Mouse (Mus musculus): ENCODE data around the gene Tmem132a. TPM values are rescaled to one million over a fixed set of nuclear protein-coding genes. Genes with fewer than 3 reads are reported as not detected.

Gene Tmem132a
- polyA plus RNA-seq, 1 experiment from 2014 or later = 61.5 TPM

- no peak for ATAC-seq (ENCODE audit: insufficient number of reproducible peaks, low FRiP score)
- Histone ChIP-seq H3K4me2 (no peak overlapping the region), H3K27ac (ENCODE audit: poor library complexity, severe bottlenecking) (no peak overlapping the region), H3K36me3 (peaks cover 83% of the 10 kb centered on the region), H3K27me3 (replicated peaks) (no peaks in the 10 kb centered on the region), H3K9ac (no peak overlapping the region), H3K9me3 (replicated peaks) (no peaks in the 10 kb centered on the region), H3K4me3 (no peak overlapping the region), H3K4me1 (replicated peaks) (peaks cover 46% of the 10 kb centered on the region)
- WGBS = 96% methylated on average over 5 of the region's 5 CpGs
Measured at GRCm38 (mm10) chr19:10901046-10901445, 31.3 kb upstream of the Tmem132a start.

- H3K27me3 ChIP-seq (replicated peaks) = no peaks in the 10 kb centered on the region
- no peaks in the 10 kb centered on the region for H3K9me3 ChIP-seq (replicated peaks)
- peaks cover 77% of the 10 kb centered on the region for H3K36me3 ChIP-seq
- H3K4me3 ChIP-seq = no peak overlapping the region
- ATAC-seq (ENCODE audit: insufficient number of reproducible peaks, low FRiP score) = no peak
- no peak overlapping the region for H3K9ac ChIP-seq
- no peak overlapping the region for H3K27ac ChIP-seq (ENCODE audit: poor library complexity, severe bottlenecking)
- no peak overlapping the region for H3K4me2 ChIP-seq
- WGBS = 79% methylated on average over 6 of the region's 6 CpGs
- peaks cover 41% of the 10 kb centered on the region for H3K4me1 ChIP-seq (replicated peaks)
Measured at GRCm38 (mm10) chr19:10900315-10900714, 30.6 kb upstream of the Tmem132a start.

GRCm38 (mm10) chr19:10897491-10897890, 27.8 kb upstream of the Tmem132a start:
- WGBS = 82% methylated on average over 8 of the region's 8 CpGs
- ATAC-seq (ENCODE audit: insufficient number of reproducible peaks, low FRiP score) = no peak
- no peaks in the 10 kb centered on the region for H3K27me3 ChIP-seq (replicated peaks)
- H3K9ac ChIP-seq = no peak overlapping the region
- H3K4me2 ChIP-seq = peak overlapping the region; percentile 97
- peak overlapping the region; percentile 45; the same call in 1 of the 2 replicates for H3K27ac ChIP-seq (ENCODE audit: poor library complexity, severe bottlenecking)
- H3K36me3 ChIP-seq = peaks cover 52% of the 10 kb centered on the region
- H3K9me3 ChIP-seq (replicated peaks) = no peaks in the 10 kb centered on the region
- H3K4me3 ChIP-seq = peak overlapping the region; percentile 94; the same call in 1 of the 2 replicates
- peaks cover 28% of the 10 kb centered on the region for H3K4me1 ChIP-seq (replicated peaks)

GRCm38 (mm10) chr19:10896849-10897248, 27.1 kb upstream of the Tmem132a start:
- peak overlapping the region; percentile 94 for H3K4me3 ChIP-seq
- no peaks in the 10 kb centered on the region for H3K27me3 ChIP-seq (replicated peaks)
- peak overlapping the region; percentile 96 for H3K9ac ChIP-seq
- H3K4me1 ChIP-seq (replicated peaks) = peaks cover 28% of the 10 kb centered on the region
- 35% methylated on average over 7 of the region's 7 CpGs for WGBS
- peak overlapping the region; percentile 97 for H3K4me2 ChIP-seq
- peaks cover 45% of the 10 kb centered on the region for H3K36me3 ChIP-seq
- no peak for ATAC-seq (ENCODE audit: insufficient number of reproducible peaks, low FRiP score)
- H3K9me3 ChIP-seq (replicated peaks) = no peaks in the 10 kb centered on the region
- peak overlapping the region; percentile 45 for H3K27ac ChIP-seq (ENCODE audit: poor library complexity, severe bottlenecking)

GRCm38 (mm10) chr19:10895708-10896107, 26.0 kb upstream of the Tmem132a start:
- H3K4me2 ChIP-seq = peak overlapping the region; percentile 97
- H3K36me3 ChIP-seq = peaks cover 34% of the 10 kb centered on the region
- 2% methylated on average over 16 of the region's 16 CpGs for WGBS
- peak overlapping the region; percentile 94 for H3K4me3 ChIP-seq
- 0 out of 2 replicates have a peak, but pooled peaks cover 2% of the 10 kb centered on the region for H3K9me3 ChIP-seq (replicated peaks)
- peak overlapping the region; percentile 96 for H3K9ac ChIP-seq
- no peaks in the 10 kb centered on the region for H3K27me3 ChIP-seq (replicated peaks)
- peak overlapping the region; percentile 95 for H3K27ac ChIP-seq (ENCODE audit: poor library complexity, severe bottlenecking)
- ATAC-seq (ENCODE audit: insufficient number of reproducible peaks, low FRiP score) = no peak
- H3K4me1 ChIP-seq (replicated peaks) = peaks cover 34% of the 10 kb centered on the region

GRCm38 (mm10) chr19:10895016-10895528, 25.3 kb upstream of the Tmem132a start, which contains the start of gene Prpf19:
Gene Prpf19 (plus strand): TSS chr19:10895231.
- Histone ChIP-seq H3K27me3 (replicated peaks) (no peaks in the 10 kb centered on the region), H3K9ac (peak within 1 kb of the TSS; percentile 96), H3K4me1 (replicated peaks) (peaks cover 30% of the 10 kb centered on the region), H3K36me3 (peaks cover 28% of the 10 kb centered on the region), H3K4me3 (peak within 1 kb of the TSS; percentile 94), H3K4me2 (peak within 1 kb of the TSS; percentile 97), H3K9me3 (replicated peaks) (0 out of 2 replicates have a peak, but pooled peaks cover 2% of the 10 kb centered on the region), H3K27ac (ENCODE audit: poor library complexity, severe bottlenecking) (peak within 1 kb of the TSS; percentile 95)
- WGBS = under 1% methylated on average over 41 of the region's 43 CpGs
- peak; percentile 92 for ATAC-seq (ENCODE audit: insufficient number of reproducible peaks, low FRiP score)

GRCm38 (mm10) chr19:10892201-10892600, 22.5 kb upstream of the Tmem132a start:
- H3K4me3 ChIP-seq = no peak overlapping the region
- no peak overlapping the region for H3K27ac ChIP-seq (ENCODE audit: poor library complexity, severe bottlenecking)
- 0 out of 2 replicates have a peak, but pooled peaks cover 2% of the 10 kb centered on the region for H3K9me3 ChIP-seq (replicated peaks)
- H3K9ac ChIP-seq = no peak overlapping the region
- ATAC-seq (ENCODE audit: insufficient number of reproducible peaks, low FRiP score) = no peak
- 78% methylated on average over 3 of the region's 3 CpGs for WGBS
- no peaks in the 10 kb centered on the region for H3K36me3 ChIP-seq
- H3K4me2 ChIP-seq = no peak overlapping the region
- H3K4me1 ChIP-seq (replicated peaks) = peaks cover 21% of the 10 kb centered on the region
- no peaks in the 10 kb centered on the region for H3K27me3 ChIP-seq (replicated peaks)

GRCm38 (mm10) chr19:10881426-10882154, 11.8 kb upstream of the Tmem132a start, which contains the start of gene Tmem109:
Gene Tmem109 (minus strand): TSS chr19:10882001.
- Histone ChIP-seq H3K4me1 (replicated peaks) (peaks cover 17% of the 10 kb centered on the region; the same call in 1 of the 2 replicates), H3K9ac (peak within 1 kb of the TSS; percentile 76), H3K9me3 (replicated peaks) (peaks cover 12% of the 10 kb centered on the region), H3K27ac (ENCODE audit: poor library complexity, severe bottlenecking) (peak within 1 kb of the TSS; percentile 84), H3K27me3 (replicated peaks) (no peaks in the 10 kb centered on the region), H3K36me3 (peaks cover 4% of the 10 kb centered on the region; the same call in 1 of the 2 replicates), H3K4me2 (peak within 1 kb of the TSS; percentile 95), H3K4me3 (peak within 1 kb of the TSS; percentile 63)
- WGBS = under 1% methylated on average over 49 of the region's 49 CpGs
- peak; percentile 88 for ATAC-seq (ENCODE audit: insufficient number of reproducible peaks, low FRiP score)

- Histone ChIP-seq H3K9ac (peak overlapping the region; percentile 76), H3K4me1 (replicated peaks) (peaks cover 17% of the 10 kb centered on the region; the same call in 1 of the 2 replicates), H3K9me3 (replicated peaks) (peaks cover 8% of the 10 kb centered on the region), H3K4me3 (peak overlapping the region; percentile 63), H3K4me2 (peak overlapping the region; percentile 95), H3K27me3 (replicated peaks) (no peaks in the 10 kb centered on the region), H3K27ac (ENCODE audit: poor library complexity, severe bottlenecking) (peak overlapping the region; percentile 84), H3K36me3 (peaks cover 4% of the 10 kb centered on the region; the same call in 1 of the 2 replicates)
- peak; percentile 69 for ATAC-seq (ENCODE audit: insufficient number of reproducible peaks, low FRiP score)
- 7% methylated on average over 14 of the region's 14 CpGs for WGBS
Measured at GRCm38 (mm10) chr19:10880975-10881425, 11.3 kb upstream of the Tmem132a start.

- ATAC-seq (ENCODE audit: insufficient number of reproducible peaks, low FRiP score) = no peak
- Histone ChIP-seq H3K27ac (ENCODE audit: poor library complexity, severe bottlenecking) (no peak overlapping the region), H3K36me3 (peaks cover 4% of the 10 kb centered on the region; the same call in 1 of the 2 replicates), H3K27me3 (replicated peaks) (no peaks in the 10 kb centered on the region), H3K4me1 (replicated peaks) (peaks cover 17% of the 10 kb centered on the region; the same call in 1 of the 2 replicates), H3K9ac (peak overlapping the region; percentile 76), H3K4me2 (peak overlapping the region; percentile 95), H3K9me3 (replicated peaks) (peaks cover 7% of the 10 kb centered on the region; the same call in 1 of the 2 replicates), H3K4me3 (peak overlapping the region; percentile 63)
- 51% methylated on average over 7 of the region's 7 CpGs for WGBS
Measured at GRCm38 (mm10) chr19:10880085-10880974, 10.6 kb upstream of the Tmem132a start.

Measured in heart, embryonic 12.5 days (tissue).